Mouse (Mus musculus) heart, adult 11 months (tissue): ENCODE results near the gene Per1.

Experiments used
- DNase-seq: peaks from one replicate; pipeline ENCODE4 v3.0.0; 2022

Gene Per1

DNA sequence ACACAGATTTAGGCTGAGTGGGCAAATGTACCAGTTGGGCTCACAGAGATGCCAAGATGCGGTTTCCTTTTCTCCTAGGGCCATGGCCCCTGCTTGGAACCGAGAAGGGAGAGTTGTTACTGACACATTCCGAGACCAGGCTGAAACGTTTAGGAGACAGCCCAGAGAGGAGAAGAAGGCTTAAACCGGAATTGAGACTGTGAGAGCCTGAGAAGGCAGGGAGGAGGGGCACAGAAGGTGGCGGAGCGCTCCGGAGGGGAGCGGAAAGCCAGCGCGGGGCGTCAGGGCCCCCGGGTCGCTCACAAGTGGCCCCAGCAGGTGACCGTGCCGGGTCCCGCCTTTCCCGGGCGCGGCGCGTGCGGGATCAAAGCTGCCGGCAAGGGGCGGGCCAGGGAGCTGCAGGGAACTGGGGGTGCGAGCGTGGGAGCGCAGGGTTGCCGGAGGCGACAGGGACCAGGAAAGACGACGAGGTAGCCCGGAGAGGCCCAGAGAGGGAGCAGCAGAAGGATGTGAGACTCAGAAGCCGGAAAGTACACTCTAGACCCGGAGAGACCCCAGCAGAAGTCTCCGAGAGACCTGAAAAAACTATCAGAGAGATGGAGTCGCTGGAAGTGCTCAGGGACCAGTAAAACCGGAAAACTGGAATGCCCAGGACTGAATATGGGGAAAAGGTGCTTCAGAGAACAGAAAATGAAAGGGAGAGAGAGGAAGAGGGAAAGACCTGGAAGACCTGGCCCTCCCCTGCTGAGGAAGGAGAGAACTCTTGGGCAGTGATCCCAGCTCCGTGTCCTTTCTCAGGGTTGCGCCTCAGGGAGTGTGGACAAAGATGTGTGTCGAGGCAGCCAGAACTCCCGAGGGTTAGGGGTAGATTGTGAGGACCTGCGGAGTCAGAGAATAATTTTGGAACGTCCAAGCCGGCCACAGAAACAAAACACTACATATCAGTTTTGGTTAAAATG lies 23.0 kb downstream of the Per1 start:
- DNase-seq: peak; percentile 98

DNA sequence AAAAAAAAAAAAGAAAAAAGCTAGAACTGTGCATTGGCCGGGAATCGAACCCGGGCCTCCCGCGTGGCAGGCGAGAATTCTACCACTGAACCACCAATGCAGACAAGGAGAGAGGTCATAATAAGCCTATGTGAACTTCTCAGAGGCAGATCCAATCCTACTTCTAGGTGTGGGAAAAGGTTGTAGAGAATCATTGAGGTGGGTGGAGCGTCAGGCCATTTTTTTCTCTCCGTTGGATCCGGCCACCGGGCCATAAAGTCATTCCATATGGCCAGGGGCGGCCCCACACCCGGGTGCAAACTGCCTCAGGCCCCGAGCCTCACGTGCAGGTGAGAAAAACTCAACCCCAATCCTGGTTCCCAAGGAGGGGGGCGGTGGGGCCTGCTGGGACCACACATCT lies 23.7 kb downstream of the Per1 start:
- peak; percentile 98 for DNase-seq

DNA sequence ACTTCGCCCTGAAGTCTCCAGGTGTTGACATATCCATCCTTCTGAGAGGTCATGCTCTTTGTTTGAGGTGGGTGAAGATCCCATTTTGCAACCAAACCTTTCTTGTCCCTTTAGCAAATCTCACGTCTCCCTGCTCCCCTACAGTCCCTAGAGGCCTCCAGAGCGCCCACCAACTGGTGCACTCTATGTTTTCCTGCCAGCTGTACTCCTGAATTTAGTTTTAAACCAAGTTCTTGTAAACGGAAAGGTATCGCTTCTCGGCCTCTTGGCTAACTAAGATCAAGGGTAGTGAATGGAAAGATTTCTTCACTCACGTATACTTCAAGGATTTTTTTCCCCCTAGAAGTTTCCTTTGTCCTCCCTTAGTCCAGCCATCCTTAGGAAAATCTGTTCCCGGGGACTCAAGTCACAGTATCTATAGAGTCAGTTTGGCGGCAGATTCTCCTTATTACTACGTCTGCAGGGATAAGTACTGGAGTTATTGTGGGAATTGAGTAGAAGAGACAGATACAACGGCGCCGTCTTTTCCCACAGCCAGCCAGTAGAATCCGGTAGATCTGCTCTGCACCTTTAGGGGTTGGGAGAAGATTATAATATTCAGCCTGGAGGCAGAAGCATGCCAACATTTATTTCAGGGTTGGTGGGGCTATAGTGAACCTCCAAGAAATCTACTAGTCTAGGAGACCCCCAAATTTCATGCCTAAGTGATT lies 24.6 kb downstream of the Per1 start:
- DNase-seq: no peak

DNA sequence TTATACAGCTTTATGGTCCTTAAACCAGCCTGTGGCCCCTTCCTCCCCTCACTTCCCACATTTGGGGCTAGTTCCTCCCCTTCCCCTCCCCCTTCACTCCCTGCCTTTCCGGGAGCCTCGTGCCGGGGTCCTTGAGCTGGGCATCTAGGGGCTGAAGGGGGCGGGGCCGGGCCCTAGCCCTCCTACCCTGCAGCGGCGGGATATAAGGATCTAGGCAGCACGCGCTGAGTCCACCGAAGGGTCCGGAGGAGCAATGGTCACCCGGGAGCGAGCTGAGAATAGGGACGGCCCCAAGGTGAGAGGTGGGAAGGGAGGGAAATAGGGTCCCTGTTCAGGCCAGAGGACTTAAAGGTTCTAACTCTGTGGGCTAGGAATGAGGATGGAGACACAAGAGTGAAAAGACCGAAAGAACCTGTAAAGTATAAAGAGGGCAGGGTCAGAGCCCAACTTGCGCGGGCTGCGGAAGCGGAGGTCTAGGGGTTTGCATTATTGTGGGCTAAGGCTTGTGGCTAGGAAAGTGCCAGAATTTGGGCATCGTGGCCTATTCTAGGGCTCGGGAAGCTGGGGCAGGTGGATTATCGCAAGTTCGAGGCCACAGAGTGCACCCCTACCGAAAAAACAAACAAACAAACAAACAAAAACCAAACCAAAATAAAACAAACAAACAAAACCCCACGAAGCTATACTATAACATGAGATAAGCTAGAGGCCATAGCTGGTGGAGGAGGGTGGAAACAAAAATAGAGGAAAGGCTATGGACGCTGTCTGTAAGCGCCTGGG lies 25.4 kb downstream of the Per1 start, which contains the start of gene Hes7:
Gene Hes7, plus strand, starts transcription at position 184 of the 780 bp plus-strand sequence.
- DNase-seq: peak; percentile 97

DNA sequence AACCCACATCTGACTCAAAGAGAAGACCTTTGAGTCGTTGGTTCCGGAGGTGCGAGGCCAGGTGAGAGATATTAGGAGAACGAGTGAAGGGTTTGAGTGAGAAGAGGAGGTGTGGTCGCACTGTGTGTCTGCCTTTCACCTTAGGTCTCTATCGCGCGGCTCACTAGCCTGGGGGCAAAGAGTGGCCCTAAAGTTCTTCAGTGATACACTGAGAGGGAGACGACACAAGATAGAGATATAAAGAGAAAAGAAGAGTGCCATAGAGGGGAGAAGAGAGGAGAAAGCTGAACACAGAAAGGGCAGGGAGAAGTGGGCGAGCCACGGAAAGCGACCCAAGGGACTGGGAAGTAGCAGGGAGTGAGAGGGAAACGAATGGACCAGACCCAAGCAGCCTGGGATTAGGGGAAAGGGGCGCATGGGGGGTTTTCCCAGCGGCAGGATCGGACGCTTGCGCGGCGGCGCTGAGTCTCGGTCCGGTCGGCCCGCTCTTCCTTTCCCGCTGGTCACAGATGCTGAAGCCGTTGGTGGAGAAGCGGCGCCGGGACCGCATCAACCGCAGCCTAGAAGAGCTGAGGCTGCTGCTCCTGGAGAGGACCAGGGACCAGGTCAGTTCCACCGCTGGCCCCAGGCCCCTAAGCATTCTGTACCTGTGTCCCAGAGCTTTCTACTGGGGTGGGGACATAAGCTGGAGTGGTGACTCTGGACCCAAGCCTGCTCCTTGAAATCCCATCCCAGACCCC lies 26.2 kb downstream of the Per1 start:
- DNase-seq: peak; percentile 96

DNA sequence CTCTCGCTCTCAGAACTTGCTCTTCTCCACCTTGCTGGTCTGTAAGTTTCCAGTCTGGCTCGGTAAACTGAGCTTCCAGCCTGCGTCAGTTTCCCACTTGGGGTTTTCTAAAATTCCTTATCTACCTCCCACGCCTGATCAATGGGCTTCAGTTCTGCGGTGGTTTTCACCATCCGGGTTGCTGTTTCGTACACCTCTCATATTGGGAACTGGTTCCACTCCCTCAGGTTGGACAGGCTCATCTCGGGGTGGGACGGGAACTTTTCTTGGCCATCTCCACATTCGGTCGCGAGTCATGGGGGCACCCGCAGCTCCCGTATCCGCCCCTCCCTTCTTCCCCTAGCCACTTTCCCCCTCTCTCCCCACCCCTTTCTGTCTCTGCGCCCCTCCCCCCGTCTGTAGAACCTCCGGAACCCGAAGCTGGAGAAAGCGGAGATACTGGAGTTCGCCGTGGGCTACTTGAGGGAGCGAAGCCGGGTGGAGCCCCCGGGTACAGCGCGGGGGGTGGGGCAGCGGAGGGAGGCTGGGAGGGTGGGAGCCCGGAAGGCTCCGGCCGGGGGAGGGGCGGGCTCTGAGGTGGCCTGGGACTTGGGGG lies 26.8 kb downstream of the Per1 start:
- DNase-seq: no peak

DNA sequence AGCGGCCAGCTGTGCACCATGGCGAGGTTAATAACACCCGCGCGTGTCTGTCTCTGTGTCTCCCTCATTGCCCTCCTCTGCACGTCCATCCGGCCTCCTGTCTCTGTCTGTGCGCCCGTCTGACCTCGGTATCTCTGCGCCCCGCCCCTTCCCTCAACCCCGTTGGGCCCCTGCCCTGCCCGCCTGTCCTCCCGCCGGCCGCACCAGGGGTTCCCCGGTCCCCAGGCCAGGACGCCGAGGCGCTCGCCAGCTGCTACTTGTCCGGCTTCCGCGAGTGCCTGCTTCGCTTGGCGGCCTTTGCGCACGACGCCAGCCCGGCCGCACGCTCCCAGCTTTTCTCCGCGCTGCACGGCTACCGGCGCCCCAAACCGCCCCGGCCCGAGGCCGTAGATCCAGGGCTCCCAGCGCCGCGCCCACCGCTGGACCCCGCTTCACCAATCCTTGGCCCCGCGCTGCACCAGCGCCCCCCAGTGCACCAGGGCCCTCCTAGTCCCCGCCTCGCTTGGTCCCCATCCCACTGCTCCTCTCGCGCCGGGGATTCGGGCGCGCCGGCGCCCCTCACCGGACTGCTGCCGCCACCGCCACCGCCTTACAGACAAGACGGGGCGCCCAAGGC lies 27.4 kb downstream of the Per1 start, which contains the start of gene 9130213A22Rik:
Gene 9130213A22Rik, minus strand, starts transcription at position 254 of the 616 bp plus-strand sequence.
- peak; percentile 99 for DNase-seq

DNA sequence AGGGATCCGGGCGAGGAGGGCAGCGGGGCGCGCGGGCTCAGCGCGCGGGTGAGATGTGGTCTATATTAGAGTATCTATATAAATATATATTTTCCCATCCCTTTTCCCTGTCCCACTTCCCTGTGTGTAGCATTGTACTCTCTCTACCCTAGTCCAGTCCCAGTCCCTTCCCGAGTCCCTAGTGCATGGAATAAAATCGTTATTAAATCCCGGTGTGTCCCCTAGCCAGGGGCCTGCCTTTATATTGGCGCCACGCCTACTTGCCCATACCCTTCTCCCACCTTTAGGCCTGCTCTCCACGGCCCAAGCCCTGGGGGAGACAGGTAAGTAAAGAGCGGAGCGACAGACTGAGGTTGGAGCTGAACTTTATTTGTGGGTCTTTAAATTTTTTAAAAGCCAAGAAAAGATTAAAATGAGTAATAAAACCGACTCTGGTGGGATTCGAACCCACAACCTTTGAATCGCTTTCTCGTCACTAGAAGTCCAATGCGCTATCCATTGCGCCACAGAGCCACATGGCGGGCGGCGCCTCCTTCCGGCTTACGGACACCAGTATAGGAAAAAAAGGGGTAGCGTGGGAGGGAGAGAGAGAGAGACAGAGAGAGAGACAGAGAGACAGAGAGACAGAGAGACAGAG lies 28.2 kb downstream of the Per1 start:
- peak; percentile 98 for DNase-seq

DNA sequence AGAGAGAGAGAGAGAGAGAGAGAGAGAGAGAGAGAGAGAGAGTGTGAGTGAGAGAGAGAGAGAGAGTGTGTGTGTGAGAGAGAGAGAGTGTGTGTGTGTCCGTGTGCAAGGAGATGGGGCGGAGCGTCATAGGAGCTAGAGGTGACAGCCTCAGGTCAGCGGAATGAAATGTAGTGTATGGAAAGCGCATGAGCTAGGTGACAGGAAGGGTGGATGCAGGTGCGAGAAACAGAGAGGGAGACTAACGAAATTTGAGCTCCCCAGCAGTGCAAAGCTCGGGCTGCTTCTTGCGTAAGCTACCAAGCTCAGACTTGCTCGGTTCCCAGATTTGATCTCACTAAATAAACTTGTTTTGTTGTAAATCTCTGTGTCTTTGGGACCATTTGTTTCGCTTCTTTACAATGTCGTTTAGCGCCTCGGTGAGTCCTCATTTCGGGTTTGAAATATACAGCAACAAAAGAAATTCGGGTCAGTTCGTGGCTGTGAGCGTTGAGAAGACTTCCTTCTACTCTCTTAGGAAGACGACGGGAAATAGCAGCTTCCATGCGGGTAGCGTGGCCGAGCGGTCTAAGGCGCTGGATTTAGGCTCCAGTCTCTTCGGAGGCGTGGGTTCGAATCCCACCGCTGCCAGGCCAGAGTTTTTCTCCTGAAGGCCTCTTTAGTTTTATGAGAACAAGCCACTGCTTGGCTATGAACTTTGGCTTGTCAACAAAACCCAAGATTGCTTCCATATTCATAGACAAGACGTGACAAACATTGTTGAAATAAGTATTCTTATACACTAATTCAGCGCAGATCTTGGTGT lies 28.9 kb downstream of the Per1 start:
- DNase-seq: peak; percentile 98

DNA sequence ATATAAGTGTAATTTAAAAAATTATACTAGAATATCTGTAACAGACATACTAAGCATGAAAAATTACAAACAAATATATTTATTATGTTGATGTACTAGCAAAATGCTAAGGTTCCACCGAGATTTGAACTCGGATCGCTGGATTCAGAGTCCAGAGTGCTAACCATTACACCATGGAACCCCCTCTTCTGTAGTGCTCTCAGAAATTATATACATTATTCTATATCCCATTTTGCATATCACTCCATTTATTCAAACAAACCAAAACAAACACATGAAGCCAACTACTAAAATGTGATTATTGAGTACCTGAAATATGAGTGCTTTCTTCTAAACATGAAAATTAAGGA lies 29.5 kb downstream of the Per1 start:
- DNase-seq: no peak

DNA sequence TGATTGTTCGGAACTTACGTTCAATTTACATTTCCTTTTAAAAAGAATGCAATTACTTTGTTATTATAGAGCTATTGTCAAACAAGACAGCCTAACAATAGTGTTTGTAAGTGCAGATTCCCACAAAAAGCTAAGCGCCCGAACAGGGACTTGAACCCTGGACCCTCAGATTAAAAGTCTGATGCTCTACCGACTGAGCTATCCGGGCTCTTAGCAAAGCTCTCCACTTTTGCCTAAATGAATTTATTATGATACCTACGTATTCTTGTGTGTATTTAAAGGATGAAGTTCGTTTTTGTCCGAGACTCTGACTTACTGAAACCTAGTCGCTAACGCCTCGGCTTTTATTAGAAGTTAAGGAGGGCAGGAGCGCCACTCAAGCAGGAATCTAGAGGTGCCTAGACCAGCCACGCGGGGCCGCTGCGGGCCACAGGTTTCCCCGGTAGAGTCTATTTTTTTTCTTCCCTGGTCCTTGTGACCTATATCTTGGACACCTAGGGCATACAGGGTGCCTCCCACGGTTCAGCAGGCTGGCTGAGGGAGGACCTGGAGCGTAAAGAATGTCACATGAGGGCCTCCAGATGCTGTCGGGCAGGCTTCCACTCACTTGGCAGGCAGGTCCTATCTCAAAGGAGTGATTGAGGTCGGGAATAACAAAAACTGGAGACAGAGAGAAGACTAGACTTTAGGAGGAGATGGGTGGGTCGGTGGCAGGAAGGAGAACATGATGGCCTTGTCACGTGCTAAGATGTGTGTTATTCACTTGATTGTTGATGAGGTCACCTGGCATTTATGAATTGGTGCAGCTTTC lies 30.2 kb downstream of the Per1 start:
- peak; percentile 99 for DNase-seq

DNA sequence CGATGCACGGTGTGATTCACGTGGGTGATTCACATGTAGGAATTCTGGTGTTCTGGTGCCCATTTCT lies 30.7 kb downstream of the Per1 start, which contains the start of gene Aloxe3:
Gene Aloxe3, plus strand, starts transcription at position 45 of the 67 bp plus-strand sequence.
- no peak for DNase-seq

DNA sequence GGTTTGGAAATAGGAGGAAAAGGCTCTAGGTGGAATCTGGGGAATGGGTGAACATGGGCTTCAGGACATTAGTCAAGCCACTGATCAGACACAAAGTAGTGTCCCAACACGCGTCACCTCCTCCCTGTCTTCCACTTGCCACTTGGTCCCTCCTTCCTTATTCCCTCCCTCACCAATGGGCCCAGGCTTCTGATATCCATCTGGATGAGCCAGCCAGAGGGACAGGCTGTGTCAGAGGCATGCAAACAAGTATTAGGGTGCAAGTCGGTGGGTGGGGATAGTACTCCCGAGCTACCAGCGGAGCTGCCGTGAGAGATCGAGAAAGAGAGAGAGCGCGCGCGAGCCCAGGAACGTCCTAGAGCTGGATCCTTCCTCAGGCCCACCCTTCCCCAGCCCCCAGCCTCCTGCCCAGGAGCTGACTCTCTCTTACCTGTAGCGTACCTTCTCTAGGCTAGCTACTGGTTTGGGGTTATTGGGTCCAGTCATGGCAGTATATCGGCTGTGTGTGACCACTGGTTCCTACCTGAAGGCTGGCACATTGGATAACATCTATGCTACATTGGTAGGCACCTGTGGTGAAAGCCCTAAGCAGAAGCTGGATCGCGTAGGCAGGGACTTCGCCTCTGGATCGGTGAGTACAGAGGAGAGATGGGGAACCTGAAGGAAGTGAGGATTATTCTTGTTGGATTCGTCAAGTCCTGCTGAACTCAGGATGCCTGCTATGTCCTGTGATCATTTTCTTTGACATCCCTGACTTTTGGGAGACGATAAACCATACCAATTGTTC lies 31.1 kb downstream of the Per1 start:
- DNase-seq: peak; percentile 96

DNA sequence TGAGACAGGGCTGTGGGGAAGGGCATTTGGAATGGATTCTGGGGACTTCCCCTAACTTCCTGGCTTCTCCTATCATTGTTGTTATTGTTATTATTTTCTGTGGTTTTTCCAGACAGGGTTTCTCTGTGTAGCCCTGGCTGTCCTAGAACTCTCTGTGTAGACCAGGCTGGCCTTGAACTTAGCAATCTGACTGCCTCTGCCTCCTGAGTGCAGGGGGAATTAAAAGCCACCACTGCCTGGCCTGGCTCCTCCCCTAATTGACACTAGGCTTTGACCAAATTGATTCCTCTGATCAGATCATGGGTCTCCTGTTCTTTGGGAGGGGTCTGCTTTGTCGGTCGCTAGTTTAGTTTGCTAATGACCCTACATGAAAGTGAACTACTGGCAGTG lies 31.7 kb downstream of the Per1 start:
- peak; percentile 90 for DNase-seq

DNA sequence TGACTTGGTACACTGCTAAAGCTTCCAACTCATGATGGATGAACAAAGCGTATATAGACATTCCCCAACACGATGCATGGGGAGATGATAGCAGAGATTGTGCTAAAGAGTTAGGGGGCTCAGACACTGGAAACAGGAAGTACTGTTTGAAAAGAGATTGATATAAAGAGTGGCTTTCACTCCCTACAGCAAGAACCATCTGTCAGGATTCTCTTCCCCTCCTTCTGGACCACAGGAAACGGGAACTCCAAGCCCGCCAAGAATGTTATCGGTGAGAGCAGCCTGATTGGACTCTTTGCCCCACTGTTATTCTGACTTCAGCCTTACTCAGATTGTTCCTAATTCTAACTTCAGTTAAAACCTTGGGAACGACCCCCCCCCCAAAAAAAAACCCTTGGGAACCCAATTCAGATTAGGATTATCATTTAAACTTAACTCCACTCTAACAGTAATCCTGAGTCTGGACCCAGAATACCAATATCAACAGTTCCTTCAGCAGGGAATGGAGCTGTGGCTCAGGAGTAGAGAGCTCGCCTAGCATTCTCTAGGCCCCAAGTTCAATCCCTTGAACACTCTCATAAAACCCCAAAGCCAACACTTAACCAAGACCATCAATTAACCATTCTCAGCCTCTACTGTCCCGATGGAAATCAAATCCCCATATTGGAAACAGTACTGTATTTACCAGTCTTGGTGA lies 33.6 kb downstream of the Per1 start:
- DNase-seq: peak; percentile 75

DNA sequence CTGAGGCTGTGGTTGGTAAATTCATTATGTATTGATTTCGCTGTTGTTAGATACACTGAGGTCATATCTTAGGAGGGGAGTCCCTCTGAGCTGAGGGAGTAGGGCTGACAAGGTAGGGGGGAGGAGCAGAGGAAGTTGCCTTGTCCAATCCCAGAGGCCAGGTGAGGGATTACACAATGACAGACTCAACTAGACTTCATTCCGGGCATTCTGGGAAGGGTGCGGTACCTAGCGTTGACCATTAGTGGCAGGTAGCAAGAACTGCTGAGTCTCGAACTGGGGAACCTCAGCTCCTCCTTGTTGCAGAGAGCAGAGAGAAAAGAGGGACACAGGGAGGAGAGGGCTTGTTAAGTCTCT lies 38.5 kb downstream of the Per1 start:
- DNase-seq: no peak

DNA sequence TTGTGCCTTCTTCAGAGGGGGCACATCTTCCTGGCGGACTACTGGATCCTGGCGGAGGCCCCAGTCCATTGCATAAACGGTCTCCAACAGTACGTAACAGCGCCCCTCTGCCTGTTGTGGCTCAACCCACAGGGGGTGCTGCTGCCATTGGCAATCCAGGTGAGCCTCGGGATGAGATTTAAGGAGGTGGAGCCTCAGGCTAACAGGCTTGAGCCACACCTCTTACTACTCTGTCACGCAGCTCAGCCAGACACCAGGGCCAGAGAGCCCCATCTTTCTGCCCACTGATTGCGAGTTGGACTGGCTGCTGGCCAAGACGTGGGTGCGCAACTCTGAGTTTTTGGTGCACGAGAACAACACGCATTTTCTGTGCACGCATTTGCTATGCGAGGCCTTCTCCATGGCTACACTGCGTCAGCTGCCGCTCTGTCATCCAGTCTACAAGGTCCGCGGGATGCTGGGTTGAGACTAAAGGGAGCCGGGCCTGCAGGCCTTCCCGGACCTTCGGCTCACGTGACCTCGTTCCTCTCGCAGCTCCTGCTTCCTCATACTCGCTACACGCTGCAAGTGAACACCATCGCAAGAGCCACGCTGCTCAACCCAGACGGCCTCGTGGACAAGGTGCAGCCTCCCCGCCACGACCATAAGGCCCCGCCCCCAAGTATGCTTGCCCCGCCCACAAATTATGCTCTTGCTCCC lies 39.1 kb downstream of the Per1 start:
- peak; percentile 96 for DNase-seq

DNA sequence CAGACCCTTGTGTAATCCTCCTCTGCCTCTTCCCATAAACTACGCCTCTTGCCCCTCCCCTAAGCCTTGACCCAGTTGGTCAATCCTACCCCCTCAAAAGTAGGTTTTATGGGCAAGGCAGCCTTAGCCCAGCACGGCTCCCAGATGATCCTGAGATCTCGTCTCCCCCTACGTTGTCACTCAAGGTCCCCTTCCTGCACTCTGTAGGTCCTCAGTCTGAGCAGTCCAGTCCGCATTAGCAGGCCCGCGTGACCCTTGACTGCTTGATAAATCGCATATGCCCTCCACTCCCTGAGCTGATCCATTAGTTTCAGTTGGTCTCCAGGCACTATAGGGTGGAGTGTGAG lies 39.6 kb downstream of the Per1 start:
- no peak for DNase-seq
